Mouse (Mus musculus): ENCODE measurements at regions not wholly inside any gene's neighbourhood (a gene's known extent, or its start where the extent isn't known, plus 50 kb on each side); places are given as distances from the start of the nearest gene placed in this dataset.
A peak's percentile ranks its signal among the peaks of the same experiment; 100 is the strongest.

DNA sequence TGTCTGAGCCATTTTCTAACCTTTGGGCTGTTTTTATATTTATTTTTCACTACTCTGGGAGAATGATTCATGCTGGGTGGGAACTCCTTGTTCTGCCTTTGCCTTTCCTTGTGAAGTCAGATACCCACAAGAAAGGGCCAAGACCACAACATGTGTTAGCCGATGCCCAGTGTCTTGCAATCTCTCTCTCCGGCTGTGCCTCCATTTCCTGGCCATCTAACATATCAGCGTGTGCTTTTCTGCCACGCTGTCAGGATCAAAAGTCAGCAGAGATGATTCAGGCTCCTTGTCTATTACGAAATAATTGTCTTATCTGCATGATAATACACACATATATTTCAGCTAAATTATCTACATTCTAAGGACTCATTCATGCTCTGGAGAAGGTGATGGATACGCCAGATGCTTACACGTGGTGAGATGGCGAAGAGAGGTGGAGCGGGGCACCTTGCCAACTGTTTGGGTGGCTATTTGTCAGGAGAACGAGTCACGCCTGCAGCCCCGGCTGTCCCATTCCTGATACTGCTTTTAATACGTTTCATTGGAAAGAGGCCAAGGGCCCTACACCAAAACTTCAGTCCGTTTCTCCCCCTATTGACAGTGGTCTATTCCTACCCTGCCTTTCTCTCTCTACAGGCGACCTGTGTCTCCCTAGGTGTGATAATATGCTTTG, 842.1 kb upstream of the Car8 start:
- no peak overlapping the region for H3K9ac ChIP-seq (ENCODE audit: low read length)
- H3K4me3 ChIP-seq (replicated peaks; ENCODE audit: low read length): no peak overlapping the region
- H3K36me3 ChIP-seq (ENCODE audit: control insufficient read depth, insufficient read depth, low read length): no peaks in the 10 kb centered on the region
- H3K27me3 ChIP-seq (ENCODE audit: control insufficient read depth, insufficient read depth, low read length): no peaks in the 10 kb centered on the region
- H3K4me2 ChIP-seq (ENCODE audit: low read depth, low read length): no peak overlapping the region
- no peak overlapping the region for H3K27ac ChIP-seq (ENCODE audit: low read length)
- WGBS: 61% methylated on average over 15 of the region's 15 CpGs
- ATAC-seq (ENCODE audit: insufficient read depth, low FRiP score): no peak
- H3K4me1 ChIP-seq (ENCODE audit: control insufficient read depth, insufficient read depth, low read length): no peaks in the 10 kb centered on the region
- no peaks in the 10 kb centered on the region for H3K9me3 ChIP-seq (replicated peaks; ENCODE audit: control insufficient read depth, low read length)

DNA sequence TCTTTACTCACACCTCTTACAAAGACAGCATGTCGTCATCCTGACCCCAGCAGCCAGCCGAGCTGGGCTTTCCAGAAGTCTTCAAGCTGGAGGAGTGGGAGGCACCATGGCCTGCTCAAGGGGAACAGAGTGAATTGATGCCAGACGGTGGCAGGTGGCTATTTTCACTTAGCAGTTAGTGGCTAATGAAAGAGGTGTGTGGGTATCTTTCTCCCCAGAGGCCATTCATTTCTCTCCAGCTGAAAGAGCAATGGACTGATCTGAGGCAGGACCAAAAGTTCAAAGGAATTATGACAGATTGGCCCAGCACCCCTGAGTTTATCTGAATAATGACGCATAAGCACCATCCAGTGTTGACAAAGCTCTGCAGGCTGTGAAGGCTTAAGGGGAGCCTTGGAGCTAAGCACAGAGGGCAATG, 841.0 kb upstream of the Car8 start:
- Histone ChIP-seq H3K4me2 (ENCODE audit: low read depth, low read length) (no peak overlapping the region), H3K36me3 (ENCODE audit: control insufficient read depth, insufficient read depth, low read length) (no peaks in the 10 kb centered on the region), H3K9me3 (replicated peaks; ENCODE audit: control insufficient read depth, low read length) (no peaks in the 10 kb centered on the region), H3K4me3 (replicated peaks; ENCODE audit: low read length) (no peak overlapping the region), H3K27me3 (ENCODE audit: control insufficient read depth, insufficient read depth, low read length) (no peaks in the 10 kb centered on the region), H3K9ac (ENCODE audit: low read length) (no peak overlapping the region), H3K4me1 (ENCODE audit: control insufficient read depth, insufficient read depth, low read length) (no peaks in the 10 kb centered on the region), H3K27ac (ENCODE audit: low read length) (no peak overlapping the region)
- ATAC-seq (ENCODE audit: insufficient read depth, low FRiP score): no peak
- WGBS: 40% methylated on average over 4 of the region's 4 CpGs

DNA sequence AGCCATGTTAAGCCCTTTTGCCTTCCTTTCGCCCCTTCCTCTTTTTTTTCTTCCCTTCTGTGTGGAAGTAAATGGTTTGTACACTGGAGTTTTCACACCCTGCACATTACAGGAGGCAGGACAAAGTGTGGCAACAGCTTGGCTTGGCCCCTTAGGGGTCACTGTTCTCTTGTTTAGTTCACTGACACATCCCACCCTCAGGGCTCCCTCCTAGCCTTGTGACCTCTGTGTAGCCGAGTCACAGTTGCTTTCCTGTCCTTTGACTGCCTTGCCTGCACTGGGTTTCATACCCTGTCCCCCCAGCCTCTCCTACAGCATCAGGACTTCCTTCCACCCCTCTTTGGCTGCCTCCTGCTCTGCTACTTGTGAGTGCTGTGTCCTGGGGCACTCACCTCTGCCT, 835.6 kb upstream of the Car8 start:
- Histone ChIP-seq H3K4me1 (ENCODE audit: control insufficient read depth, insufficient read depth, low read length) (no peaks in the 10 kb centered on the region), H3K36me3 (ENCODE audit: control insufficient read depth, insufficient read depth, low read length) (no peaks in the 10 kb centered on the region), H3K9me3 (replicated peaks; ENCODE audit: control insufficient read depth, low read length) (no peaks in the 10 kb centered on the region), H3K4me3 (replicated peaks; ENCODE audit: low read length) (no peak overlapping the region), H3K9ac (ENCODE audit: low read length) (no peak overlapping the region), H3K27ac (ENCODE audit: low read length) (no peak overlapping the region), H3K4me2 (ENCODE audit: low read depth, low read length) (no peak overlapping the region), H3K27me3 (ENCODE audit: control insufficient read depth, insufficient read depth, low read length) (no peaks in the 10 kb centered on the region)
- ATAC-seq (ENCODE audit: insufficient read depth, low FRiP score): no peak
- 51% methylated on average over 2 of the region's 2 CpGs for WGBS

DNA sequence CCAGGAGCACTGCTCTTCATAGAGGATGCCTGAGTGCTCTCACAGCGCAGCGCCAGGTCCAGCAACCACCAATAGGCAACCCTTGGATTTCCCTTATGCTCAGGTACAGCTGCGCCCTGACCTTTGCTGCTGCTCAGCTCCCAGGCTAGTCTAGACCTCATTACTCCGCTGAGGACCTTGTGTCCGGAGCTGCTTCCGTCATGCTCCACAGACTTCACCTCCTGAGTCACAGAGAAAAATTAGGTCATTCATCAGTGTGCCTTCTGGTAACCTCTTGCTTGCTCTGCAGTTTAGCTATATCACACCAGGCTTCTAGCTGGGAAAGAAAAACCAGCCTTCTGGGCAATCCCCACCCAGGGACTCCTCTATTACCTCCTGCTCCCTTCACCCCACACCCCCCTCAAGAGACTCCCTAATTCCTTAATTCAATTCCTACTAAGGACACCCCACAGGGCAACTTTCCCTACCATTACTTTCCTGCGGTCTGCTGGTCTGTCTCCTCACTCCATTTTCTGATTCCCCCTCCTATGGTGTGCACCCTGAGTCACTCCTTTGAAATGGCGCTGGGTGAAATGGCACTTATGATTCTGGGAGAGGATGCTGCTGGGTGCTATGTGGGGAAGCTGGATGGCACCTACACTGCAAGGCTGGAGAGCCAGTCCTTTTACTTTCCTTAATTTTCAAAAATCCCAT, 835.0 kb upstream of the Car8 start:
- H3K9ac ChIP-seq (ENCODE audit: low read length): no peak overlapping the region
- H3K27me3 ChIP-seq (ENCODE audit: control insufficient read depth, insufficient read depth, low read length): no peaks in the 10 kb centered on the region
- no peaks in the 10 kb centered on the region for H3K9me3 ChIP-seq (replicated peaks; ENCODE audit: control insufficient read depth, low read length)
- no peak overlapping the region for H3K27ac ChIP-seq (ENCODE audit: low read length)
- H3K36me3 ChIP-seq (ENCODE audit: control insufficient read depth, insufficient read depth, low read length): no peaks in the 10 kb centered on the region
- no peak for ATAC-seq (ENCODE audit: insufficient read depth, low FRiP score)
- no peak overlapping the region for H3K4me3 ChIP-seq (replicated peaks; ENCODE audit: low read length)
- WGBS: 69% methylated on average over 8 of the region's 8 CpGs
- no peak overlapping the region for H3K4me2 ChIP-seq (ENCODE audit: low read depth, low read length)
- H3K4me1 ChIP-seq (ENCODE audit: control insufficient read depth, insufficient read depth, low read length): no peaks in the 10 kb centered on the region

DNA sequence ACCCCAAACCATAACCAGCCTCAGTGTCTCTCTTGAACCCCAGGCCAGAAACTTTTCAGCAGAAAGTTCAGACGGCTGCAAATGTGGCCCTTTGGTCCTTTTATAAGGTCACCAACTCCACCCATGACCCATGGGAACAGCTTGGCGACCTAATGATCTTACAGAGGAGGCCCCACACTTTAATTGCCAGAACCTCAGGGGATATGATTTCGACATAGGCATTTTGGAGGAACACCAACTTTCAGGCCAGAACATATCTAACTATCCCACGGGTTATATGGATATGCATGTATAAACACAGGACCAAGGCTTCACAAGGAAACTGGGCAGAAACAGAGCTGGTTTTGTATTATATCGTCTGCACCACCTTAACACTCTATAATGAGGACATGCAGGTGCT, 833.5 kb upstream of the Car8 start:
- no peak overlapping the region for H3K27ac ChIP-seq (ENCODE audit: low read length)
- H3K4me1 ChIP-seq (ENCODE audit: control insufficient read depth, insufficient read depth, low read length): no peaks in the 10 kb centered on the region
- no peaks in the 10 kb centered on the region for H3K9me3 ChIP-seq (replicated peaks; ENCODE audit: control insufficient read depth, low read length)
- WGBS: 55% methylated on average over 5 of the region's 5 CpGs
- no peak overlapping the region for H3K4me2 ChIP-seq (ENCODE audit: low read depth, low read length)
- H3K4me3 ChIP-seq (replicated peaks; ENCODE audit: low read length): no peak overlapping the region
- H3K27me3 ChIP-seq (ENCODE audit: control insufficient read depth, insufficient read depth, low read length): no peaks in the 10 kb centered on the region
- no peak overlapping the region for H3K9ac ChIP-seq (ENCODE audit: low read length)
- no peak for ATAC-seq (ENCODE audit: insufficient read depth, low FRiP score)
- H3K36me3 ChIP-seq (ENCODE audit: control insufficient read depth, insufficient read depth, low read length): no peaks in the 10 kb centered on the region

DNA sequence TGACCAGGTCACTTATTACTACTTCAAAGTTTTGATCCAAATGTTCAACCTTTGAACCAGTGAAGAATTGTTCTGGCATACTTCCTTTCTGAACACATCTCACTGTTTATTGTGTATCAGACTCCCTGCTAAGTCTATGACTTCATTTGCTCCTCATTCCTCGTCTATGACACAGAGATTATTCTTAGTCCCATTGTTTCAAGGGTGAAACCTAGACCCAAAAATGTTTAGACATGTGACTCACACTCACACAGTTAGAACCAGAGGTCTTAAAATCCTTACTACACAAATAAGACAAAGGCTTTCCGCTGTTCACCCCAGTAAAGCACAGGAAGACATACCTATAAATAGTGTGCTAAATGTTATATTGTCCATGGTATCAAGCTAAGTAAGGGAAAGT, 829.0 kb upstream of the Car8 start:
- Histone ChIP-seq H3K4me3 (replicated peaks; ENCODE audit: low read length) (no peak overlapping the region), H3K36me3 (ENCODE audit: control insufficient read depth, insufficient read depth, low read length) (no peaks in the 10 kb centered on the region), H3K4me1 (ENCODE audit: control insufficient read depth, insufficient read depth, low read length) (no peaks in the 10 kb centered on the region), H3K4me2 (ENCODE audit: low read depth, low read length) (no peak overlapping the region), H3K27ac (ENCODE audit: low read length) (no peak overlapping the region), H3K9ac (ENCODE audit: low read length) (no peak overlapping the region), H3K9me3 (replicated peaks; ENCODE audit: control insufficient read depth, low read length) (no peaks in the 10 kb centered on the region), H3K27me3 (ENCODE audit: control insufficient read depth, insufficient read depth, low read length) (no peaks in the 10 kb centered on the region)
- no peak for ATAC-seq (ENCODE audit: insufficient read depth, low FRiP score)
- 62% methylated on average over 2 of the region's 2 CpGs for WGBS

DNA sequence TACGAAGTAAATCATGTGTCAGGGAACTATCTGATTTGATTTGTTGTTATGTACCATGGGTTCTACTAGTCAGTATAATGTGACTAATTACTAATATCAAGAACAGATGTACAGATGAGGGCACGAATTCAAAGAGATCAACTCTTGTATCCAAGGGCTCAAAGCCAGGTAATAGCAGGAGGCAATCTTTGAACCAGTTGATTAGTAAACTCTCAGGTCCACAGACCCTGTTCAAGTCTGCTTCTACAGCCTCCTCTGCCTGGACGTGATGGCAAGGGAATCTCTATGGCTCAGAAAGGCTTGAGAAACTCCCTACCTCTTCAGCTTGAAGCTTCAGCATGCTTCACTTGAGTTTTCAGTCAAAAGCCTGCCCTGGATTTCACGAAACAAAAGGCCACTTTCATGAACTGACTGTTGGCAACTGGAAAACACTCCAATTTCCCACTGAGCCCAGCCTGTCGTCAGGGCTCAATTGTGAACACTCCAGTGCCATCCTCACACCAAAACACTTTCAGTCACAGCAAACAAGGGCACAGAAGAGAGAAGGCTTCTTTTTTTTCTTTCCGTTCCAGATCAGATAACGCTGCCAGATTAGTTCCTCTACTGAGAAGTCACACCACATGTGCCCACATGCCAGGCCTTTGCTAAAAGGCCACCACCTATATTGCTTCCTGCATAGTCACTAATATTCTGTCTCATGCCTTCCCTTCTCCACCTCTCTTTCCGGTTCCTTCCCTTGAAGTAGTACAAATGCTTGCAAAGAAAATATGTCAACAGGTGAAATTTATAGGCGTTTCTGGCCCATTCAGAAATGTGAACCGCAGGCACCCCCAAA, 827.4 kb upstream of the Car8 start:
- no peaks in the 10 kb centered on the region for H3K27me3 ChIP-seq (ENCODE audit: control insufficient read depth, insufficient read depth, low read length)
- H3K4me3 ChIP-seq (replicated peaks; ENCODE audit: low read length): no peak overlapping the region
- H3K9me3 ChIP-seq (replicated peaks; ENCODE audit: control insufficient read depth, low read length): no peaks in the 10 kb centered on the region
- 66% methylated on average over 10 of the region's 10 CpGs for WGBS
- ATAC-seq (ENCODE audit: insufficient read depth, low FRiP score): no peak
- H3K4me2 ChIP-seq (ENCODE audit: low read depth, low read length): no peak overlapping the region
- no peaks in the 10 kb centered on the region for H3K36me3 ChIP-seq (ENCODE audit: control insufficient read depth, insufficient read depth, low read length)
- H3K27ac ChIP-seq (ENCODE audit: low read length): peak overlapping the region; percentile 40; the same call in 1 of the 2 replicates
- no peak overlapping the region for H3K9ac ChIP-seq (ENCODE audit: low read length)
- no peaks in the 10 kb centered on the region for H3K4me1 ChIP-seq (ENCODE audit: control insufficient read depth, insufficient read depth, low read length)

DNA sequence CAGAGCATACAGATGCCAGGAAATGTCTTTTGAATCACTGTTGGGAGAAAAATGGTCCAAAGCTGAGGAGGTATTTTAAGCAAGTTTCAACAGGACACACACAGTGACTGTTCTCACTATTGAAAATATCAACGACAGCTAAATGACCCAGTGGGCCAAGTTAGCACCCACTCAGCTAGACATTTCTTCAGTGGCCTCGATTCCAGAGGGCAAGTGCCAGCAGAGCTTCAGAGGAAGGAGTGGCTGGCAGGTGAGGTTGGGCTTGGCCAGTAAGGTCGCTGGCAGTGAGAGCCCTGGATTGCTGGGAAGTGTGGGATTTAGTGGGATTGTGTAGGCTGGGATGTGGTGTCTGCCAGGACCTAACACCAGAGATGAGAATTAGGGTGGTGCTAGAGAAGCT, 823.1 kb upstream of the Car8 start:
- Histone ChIP-seq H3K4me1 (ENCODE audit: control insufficient read depth, insufficient read depth, low read length) (no peaks in the 10 kb centered on the region), H3K27ac (ENCODE audit: low read length) (no peak overlapping the region), H3K9me3 (replicated peaks; ENCODE audit: control insufficient read depth, low read length) (no peaks in the 10 kb centered on the region), H3K4me3 (replicated peaks; ENCODE audit: low read length) (no peak overlapping the region), H3K27me3 (ENCODE audit: control insufficient read depth, insufficient read depth, low read length) (no peaks in the 10 kb centered on the region), H3K4me2 (ENCODE audit: low read depth, low read length) (no peak overlapping the region), H3K9ac (ENCODE audit: low read length) (no peak overlapping the region), H3K36me3 (ENCODE audit: control insufficient read depth, insufficient read depth, low read length) (no peaks in the 10 kb centered on the region)
- no peak for ATAC-seq (ENCODE audit: insufficient read depth, low FRiP score)
- 56% methylated on average over 3 of the region's 3 CpGs for WGBS

DNA sequence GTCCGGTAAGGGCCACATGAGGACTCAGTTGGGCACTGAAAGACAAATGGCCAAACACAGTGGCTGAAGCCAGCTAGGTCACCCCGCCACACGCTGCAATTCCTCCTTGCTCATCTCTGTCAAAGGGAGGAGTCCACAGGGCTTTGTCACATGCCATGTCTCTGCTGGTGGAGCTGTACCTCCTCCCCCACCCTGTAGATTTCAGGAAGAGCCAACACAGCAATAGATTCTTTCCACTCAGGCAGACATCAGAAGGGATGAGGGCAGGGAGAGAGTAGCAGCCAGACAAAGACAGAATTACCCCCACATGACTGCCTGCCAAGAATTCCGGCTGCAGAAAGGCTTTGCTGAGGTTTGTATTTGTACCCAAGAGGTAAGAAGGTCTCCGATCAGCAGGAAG, 821.4 kb upstream of the Car8 start:
- no peak overlapping the region for H3K4me3 ChIP-seq (replicated peaks; ENCODE audit: low read length)
- ATAC-seq (ENCODE audit: insufficient read depth, low FRiP score): no peak
- no peaks in the 10 kb centered on the region for H3K36me3 ChIP-seq (ENCODE audit: control insufficient read depth, insufficient read depth, low read length)
- H3K4me1 ChIP-seq (ENCODE audit: control insufficient read depth, insufficient read depth, low read length): no peaks in the 10 kb centered on the region
- H3K9ac ChIP-seq (ENCODE audit: low read length): no peak overlapping the region
- no peaks in the 10 kb centered on the region for H3K9me3 ChIP-seq (replicated peaks; ENCODE audit: control insufficient read depth, low read length)
- no peak overlapping the region for H3K4me2 ChIP-seq (ENCODE audit: low read depth, low read length)
- no peak overlapping the region for H3K27ac ChIP-seq (ENCODE audit: low read length)
- 67% methylated on average over 5 of the region's 5 CpGs for WGBS
- no peaks in the 10 kb centered on the region for H3K27me3 ChIP-seq (ENCODE audit: control insufficient read depth, insufficient read depth, low read length)

All from stomach, embryonic 16.5 days (tissue).